Mouse (Mus musculus): ENCODE results near the gene Sh3kbp1. TPM values are rescaled to one million over a fixed set of nuclear protein-coding genes. Genes with fewer than 3 reads are reported as not detected.

The Sh3kbp1 gene
- polyA plus RNA-seq, 1 experiment = 30.3 TPM

DNA sequence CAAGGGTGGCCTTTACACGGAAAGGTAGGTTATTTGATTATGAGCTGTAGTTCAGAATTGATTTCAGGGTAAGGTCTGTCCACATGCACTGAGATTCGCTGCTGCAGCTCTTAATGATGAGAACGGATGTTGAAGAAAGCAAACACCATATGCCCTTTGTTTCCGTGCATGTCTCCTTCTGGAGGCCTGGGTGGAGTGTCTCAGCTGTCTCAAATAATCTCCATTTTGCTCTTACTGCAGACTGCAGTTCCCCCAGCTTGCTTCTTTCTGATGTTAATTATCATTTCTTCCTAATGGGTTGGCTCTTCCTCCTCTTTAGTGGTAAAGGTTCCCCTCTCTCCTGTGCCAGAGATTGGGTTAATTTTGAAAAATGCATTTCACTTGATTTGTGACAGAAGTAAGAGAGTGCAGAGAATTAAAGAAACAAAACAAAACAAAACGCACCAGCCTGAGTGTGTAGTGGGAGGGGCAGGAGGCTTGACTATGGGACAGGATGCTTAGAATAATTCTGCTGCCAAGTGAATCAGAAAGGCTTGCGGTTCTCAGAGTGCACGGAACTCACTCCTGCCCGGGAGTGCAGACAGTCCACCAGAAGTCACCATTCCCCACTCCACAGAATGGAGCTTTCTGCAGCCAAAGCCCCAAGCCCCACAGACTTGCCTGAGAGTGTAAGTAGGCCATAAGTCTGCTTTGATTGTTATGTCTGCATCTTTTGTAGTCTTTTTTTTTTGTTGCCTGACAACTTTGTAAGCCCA, 81.2 kb downstream of the Sh3kbp1 start:
- TF ChIP-seq CTCF (IDR thresholded peaks at IDR 0.05; ENCODE audit: extremely low read depth, insufficient read depth, insufficient read length, insufficient replicate concordance) (no peak), POLR2A (IDR thresholded peaks at IDR 0.05; ENCODE audit: low read depth, low read length) (peak; percentile 26; the same call in 1 of the 2 replicates)

GRCm38 (mm10) chrX:159709296-159709695, 82.2 kb downstream of the Sh3kbp1 start:
- Histone ChIP-seq H3K4me1 (ENCODE audit: control insufficient read depth, insufficient read depth, insufficient read length) (peaks cover 6% of the 10 kb centered on the region; the same call in 1 of the 2 replicates), H3K27ac (ENCODE audit: insufficient read depth, low read length) (peak overlapping the region; percentile 91), H3K36me3 (ENCODE audit: control insufficient read depth, insufficient read depth, low read length) (no peaks in the 10 kb centered on the region), H3K4me3 (ENCODE audit: extremely low read depth, insufficient read depth, insufficient read length) (peak overlapping the region; percentile 61), H3K27me3 (ENCODE audit: control insufficient read depth, insufficient read depth, low read length) (no peaks in the 10 kb centered on the region)
- TF ChIP-seq POLR2A (IDR thresholded peaks at IDR 0.05; ENCODE audit: low read depth, low read length) (no peak), CTCF (IDR thresholded peaks at IDR 0.05; ENCODE audit: extremely low read depth, insufficient read depth, insufficient read length, insufficient replicate concordance) (no peak)
- peak in 1 of 2 experiments; percentile 36 for DNase-seq (ENCODE audit: low read depth in 1 of 2, low spot score in 2 of 2)
- WGBS = 60% methylated on average over 6 of the region's 6 CpGs

More for the DNA sequence above, 81.2 kb downstream of the Sh3kbp1 start:
- H3K27ac ChIP-seq (ENCODE audit: insufficient read depth, low read length) = peak overlapping the region; percentile 91
- peaks cover 9% of the 10 kb centered on the region; the same call in 1 of the 2 replicates for H3K4me1 ChIP-seq (ENCODE audit: control insufficient read depth, insufficient read depth, insufficient read length)
- H3K27me3 ChIP-seq (ENCODE audit: control insufficient read depth, insufficient read depth, low read length) = no peaks in the 10 kb centered on the region
- peak overlapping the region; percentile 61 for H3K4me3 ChIP-seq (ENCODE audit: extremely low read depth, insufficient read depth, insufficient read length)
- 43% methylated on average over 8 of the region's 8 CpGs for WGBS
- peak in 1 of 2 experiments; percentile 37 for DNase-seq (ENCODE audit: low read depth in 1 of 2, low spot score in 2 of 2)
- H3K36me3 ChIP-seq (ENCODE audit: control insufficient read depth, insufficient read depth, low read length) = no peaks in the 10 kb centered on the region

DNA sequence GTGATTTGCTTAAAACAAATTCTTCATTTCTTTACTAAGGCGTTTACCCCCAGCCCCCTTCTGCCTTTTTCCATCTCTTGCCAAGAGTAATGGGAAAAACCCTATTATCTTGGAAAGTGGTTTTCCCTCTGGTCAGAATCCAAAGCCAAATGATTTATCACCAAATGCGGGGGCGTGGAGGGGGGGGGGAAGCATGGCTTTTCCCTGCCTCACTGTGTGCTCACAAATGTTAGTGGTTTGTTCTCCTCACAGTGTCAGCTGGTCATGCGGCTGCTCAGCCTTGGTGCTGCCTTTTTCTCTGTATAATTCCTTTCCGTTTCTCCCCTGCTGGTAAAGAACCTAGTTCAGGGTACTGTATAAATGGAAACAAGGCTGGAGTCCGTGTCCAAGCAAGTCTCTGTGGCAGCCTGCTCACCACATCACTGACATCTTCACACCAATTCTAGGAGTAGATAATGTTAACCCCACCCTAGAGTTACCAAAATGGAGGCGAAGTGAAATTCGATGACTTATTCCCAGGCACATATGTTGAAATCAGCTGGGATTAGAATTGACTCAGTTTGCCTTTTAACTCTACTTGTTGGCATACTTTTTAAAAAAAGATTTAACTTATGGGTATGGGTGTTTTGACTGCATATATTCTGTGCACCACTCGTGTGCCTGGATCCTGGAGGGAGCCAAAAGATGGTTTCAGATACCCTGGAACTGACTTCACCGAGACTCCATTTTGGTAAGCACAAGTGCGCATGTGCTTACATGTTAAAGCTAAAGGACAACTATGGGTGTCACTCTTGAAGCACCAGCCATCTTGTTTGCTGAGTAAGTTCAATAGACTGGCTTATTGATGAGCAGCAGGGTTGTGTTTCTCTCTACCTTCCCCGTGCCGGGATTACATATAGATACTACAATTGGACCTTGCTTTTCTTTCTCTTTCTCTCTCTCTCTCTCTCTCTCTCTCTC, 84.3 kb downstream of the Sh3kbp1 start:
- DNase-seq (ENCODE audit: low read depth in 1 of 2, low spot score in 2 of 2) = no peak
- WGBS = 77% methylated on average over 13 of the region's 13 CpGs
- Histone ChIP-seq H3K27ac (ENCODE audit: insufficient read depth, low read length) (peak overlapping the region; percentile 22; the same call in 1 of the 2 replicates), H3K4me3 (ENCODE audit: extremely low read depth, insufficient read depth, insufficient read length) (peak overlapping the region; percentile 27), H3K27me3 (ENCODE audit: control insufficient read depth, insufficient read depth, low read length) (no peaks in the 10 kb centered on the region), H3K36me3 (ENCODE audit: control insufficient read depth, insufficient read depth, low read length) (no peaks in the 10 kb centered on the region), H3K4me1 (ENCODE audit: control insufficient read depth, insufficient read depth, insufficient read length) (peaks cover 6% of the 10 kb centered on the region; the same call in 1 of the 2 replicates)
- TF ChIP-seq CTCF (IDR thresholded peaks at IDR 0.05; ENCODE audit: extremely low read depth, insufficient read depth, insufficient read length, insufficient replicate concordance) (no peak), POLR2A (IDR thresholded peaks at IDR 0.05; ENCODE audit: low read depth, low read length) (no peak)

DNA sequence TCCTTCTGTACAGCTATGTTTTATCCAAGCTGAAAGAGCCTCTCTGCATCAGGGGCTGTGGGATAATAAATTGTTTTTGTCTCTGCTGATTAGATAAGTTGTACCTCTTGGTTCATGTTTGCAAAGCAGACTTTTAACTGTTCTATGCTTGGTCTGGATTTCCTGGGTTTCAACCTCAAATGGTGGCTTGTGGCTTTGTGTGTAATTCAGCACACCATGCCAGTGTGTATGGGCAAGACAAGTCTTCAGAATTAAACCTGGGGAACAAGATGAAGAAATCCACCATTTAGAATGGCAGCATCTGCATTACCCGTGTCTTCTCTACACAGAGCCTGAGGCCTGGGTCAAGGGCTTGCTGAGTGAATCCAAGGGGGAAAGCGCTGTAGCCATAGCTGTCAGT, 86.1 kb downstream of the Sh3kbp1 start:
- no peak for TF ChIP-seq CTCF (IDR thresholded peaks at IDR 0.05; ENCODE audit: extremely low read depth, insufficient read depth, insufficient read length, insufficient replicate concordance)
- no peak for TF ChIP-seq POLR2A (IDR thresholded peaks at IDR 0.05; ENCODE audit: low read depth, low read length)
- Histone ChIP-seq H3K4me3 (ENCODE audit: extremely low read depth, insufficient read depth, insufficient read length) (0 out of 2 replicates have a peak overlapping the region, but pooled peaks have one; percentile 27), H3K27ac (ENCODE audit: insufficient read depth, low read length) (peak overlapping the region; percentile 57), H3K27me3 (ENCODE audit: control insufficient read depth, insufficient read depth, low read length) (no peaks in the 10 kb centered on the region), H3K4me1 (ENCODE audit: control insufficient read depth, insufficient read depth, insufficient read length) (peaks cover 6% of the 10 kb centered on the region; the same call in 1 of the 2 replicates), H3K36me3 (ENCODE audit: control insufficient read depth, insufficient read depth, low read length) (no peaks in the 10 kb centered on the region)
- 61% methylated on average over 2 of the region's 2 CpGs for WGBS
- DNase-seq (ENCODE audit: low read depth in 1 of 2, low spot score in 2 of 2) = no peak

DNA sequence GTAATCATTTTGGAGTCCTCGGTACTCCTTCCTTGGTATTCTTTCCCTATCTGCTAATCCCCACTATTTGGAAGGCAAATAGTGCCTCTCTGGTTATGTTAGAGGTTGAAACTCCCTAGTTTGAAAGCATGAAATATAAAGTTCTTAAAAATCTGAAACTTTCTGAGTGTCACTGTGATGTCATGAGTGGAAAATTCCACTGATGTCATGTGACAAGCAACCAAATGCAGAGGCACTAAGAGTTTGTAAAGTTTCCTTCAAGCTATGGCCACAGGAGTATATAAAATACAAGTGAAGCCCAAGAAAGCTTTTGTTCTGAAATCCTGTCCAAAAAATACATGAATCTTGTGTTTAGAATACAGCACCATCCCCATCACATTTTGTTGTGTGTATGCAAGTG, 94.3 kb downstream of the Sh3kbp1 start:
- Histone ChIP-seq H3K27me3 (ENCODE audit: control insufficient read depth, insufficient read depth, low read length) (no peaks in the 10 kb centered on the region), H3K27ac (ENCODE audit: insufficient read depth, low read length) (no peak overlapping the region), H3K36me3 (ENCODE audit: control insufficient read depth, insufficient read depth, low read length) (no peaks in the 10 kb centered on the region), H3K4me1 (ENCODE audit: control insufficient read depth, insufficient read depth, insufficient read length) (no peaks in the 10 kb centered on the region; the same call in 1 of the 2 replicates), H3K4me3 (ENCODE audit: extremely low read depth, insufficient read depth, insufficient read length) (no peak overlapping the region)
- 76% methylated on average over 1 of the region's 1 CpGs for WGBS
- peak in 1 of 2 experiments; percentile 55 for DNase-seq (ENCODE audit: low read depth in 1 of 2, low spot score in 2 of 2)
- TF ChIP-seq CTCF (IDR thresholded peaks at IDR 0.05; ENCODE audit: extremely low read depth, insufficient read depth, insufficient read length, insufficient replicate concordance) (no peak), POLR2A (IDR thresholded peaks at IDR 0.05; ENCODE audit: low read depth, low read length) (no peak)

- no peak for TF ChIP-seq POLR2A (IDR thresholded peaks at IDR 0.05; ENCODE audit: low read depth, low read length)
- no peak for TF ChIP-seq CTCF (IDR thresholded peaks at IDR 0.05; ENCODE audit: extremely low read depth, insufficient read depth, insufficient read length, insufficient replicate concordance)
- Histone ChIP-seq H3K27me3 (ENCODE audit: control insufficient read depth, insufficient read depth, low read length) (no peaks in the 10 kb centered on the region), H3K27ac (ENCODE audit: insufficient read depth, low read length) (no peak overlapping the region), H3K36me3 (ENCODE audit: control insufficient read depth, insufficient read depth, low read length) (no peaks in the 10 kb centered on the region), H3K4me3 (ENCODE audit: extremely low read depth, insufficient read depth, insufficient read length) (no peak overlapping the region), H3K4me1 (ENCODE audit: control insufficient read depth, insufficient read depth, insufficient read length) (peaks cover 3% of the 10 kb centered on the region; the same call in 1 of the 2 replicates)
- WGBS = 85% methylated on average over 3 of the region's 3 CpGs
- no peak for DNase-seq (ENCODE audit: low read depth in 1 of 2, low spot score in 2 of 2)
These were observed 104.3 kb downstream of the Sh3kbp1 start for GRCm38 (mm10) chrX:159731421-159731820.

All from spleen, adult 2 months (tissue).